Mouse (Mus musculus) stomach, adult 2 months (tissue): ENCODE data around the gene Trim56. TPM values are rescaled to one million over a fixed set of nuclear protein-coding genes. Genes with fewer than 3 reads are reported as not detected.

Source experiments
- polyA plus RNA-seq: library from polyadenylated mRNA; depleted of rRNA; stranded (reverse); fragments of >200 nt; gene quantifications from 2 replicates; pipeline ENCODE4 v1.2.3, GENCODE M21; 2012; rRNA removed

Trim56 gene
- 3.1 and 4.6 TPM in 2 replicates for polyA plus RNA-seq

DNA sequence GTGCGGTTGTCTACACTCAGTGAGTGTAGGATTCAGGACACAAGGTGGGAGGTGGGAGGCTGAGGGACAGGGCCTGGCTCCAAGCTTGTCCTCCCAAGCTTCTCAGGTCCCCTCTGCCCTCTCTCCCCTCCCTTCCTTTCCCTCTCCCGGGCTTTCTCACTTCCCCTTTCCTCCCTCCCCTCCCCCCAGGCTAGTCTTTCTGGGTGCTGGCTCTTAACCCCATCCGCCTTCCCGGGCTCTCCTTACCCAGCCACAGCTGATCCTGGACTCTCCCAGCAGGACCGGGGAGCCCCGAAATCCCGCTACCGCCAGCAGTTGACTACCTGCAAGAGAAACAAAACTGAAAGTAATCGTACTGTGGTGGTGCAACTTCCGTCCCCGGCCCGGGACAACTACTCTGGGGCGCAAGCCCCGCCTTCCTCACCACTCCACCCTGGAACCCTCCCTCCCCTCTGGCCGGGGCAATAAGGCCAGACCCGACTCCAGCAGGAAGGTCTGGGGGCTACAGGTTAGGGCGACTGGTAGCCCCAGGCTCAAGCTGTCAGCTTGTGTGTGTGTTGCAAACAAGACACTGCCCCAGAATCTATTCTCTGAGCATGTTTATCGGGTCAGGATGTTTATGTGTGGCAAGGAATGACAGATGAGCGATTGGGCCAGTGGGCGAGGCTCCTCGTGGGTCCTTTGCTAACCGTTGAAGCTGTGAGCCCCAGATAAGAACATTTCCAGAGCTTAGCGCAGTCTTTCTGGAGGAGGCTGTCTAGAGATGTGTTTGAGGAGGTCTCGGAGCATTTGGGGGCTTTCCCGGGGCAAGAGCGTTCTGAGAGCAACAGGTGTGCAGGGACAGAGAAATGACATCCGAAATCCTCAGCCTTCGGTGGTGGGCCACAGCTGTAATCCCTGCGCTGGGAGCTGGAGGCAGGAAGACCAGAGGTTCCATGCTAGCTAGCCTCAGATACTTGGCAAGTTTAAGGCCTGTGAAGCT lies at the start of gene Trim56:
Trim56 (minus strand) TSS at position 344 of the 982 bp plus-strand sequence.

GRCm38 (mm10) chr5:137149272-137149882 lies 33.4 kb upstream of the Trim56 start, which contains the start of gene Muc3:
Gene Muc3 (minus strand): TSS chr5:137149322.

DNA sequence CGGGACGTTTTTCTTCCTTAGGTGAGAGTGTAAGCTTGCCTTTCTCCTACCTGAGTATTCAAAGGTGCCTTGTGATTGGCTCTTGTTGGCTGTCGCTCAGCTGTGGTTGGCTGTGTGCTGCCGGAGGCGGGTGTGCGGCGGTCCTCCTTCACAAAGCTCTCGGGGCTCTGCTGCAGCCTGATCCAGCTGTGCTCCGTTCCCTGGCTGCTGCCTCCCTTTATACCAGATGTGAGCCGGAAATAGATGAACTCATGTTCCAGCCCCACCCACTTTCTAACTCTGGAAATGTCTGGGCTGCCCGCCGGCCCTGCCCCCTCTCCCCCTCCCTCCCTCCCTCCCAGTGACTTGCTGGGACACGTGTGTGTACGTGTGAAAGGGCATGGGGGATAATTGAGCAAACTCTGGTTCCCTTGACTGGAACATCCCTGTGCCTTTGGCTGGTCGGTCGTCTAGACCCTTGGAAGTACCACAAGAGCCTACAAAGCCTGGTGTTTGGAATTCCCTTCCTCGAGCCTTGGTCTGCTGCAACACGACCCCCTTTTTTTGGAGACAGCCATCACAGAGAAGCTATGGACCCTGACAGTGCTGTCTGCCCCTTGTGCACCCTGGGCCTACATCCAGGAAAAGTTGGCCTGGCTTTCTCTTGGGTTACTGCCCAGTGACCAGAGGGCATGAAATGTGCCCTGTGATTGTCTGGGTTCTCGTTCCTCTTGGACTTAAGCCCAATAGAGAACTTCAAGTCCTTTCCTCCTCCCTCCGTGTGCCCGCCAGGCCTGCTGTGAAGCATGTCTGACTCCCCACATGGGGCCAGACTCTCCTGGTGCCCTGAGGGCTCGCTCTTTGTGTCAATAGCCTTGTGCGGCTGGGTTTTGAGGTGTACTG lies 43.7 kb downstream of the Trim56 start, which contains the start of gene Serpine1:
Serpine1 (minus strand) TSS at position 190 of the 882 bp plus-strand sequence.

Other genes with a start within 250 kb of the Trim56 start
- 0.16 and 0.34 TPM in 2 replicates for gene Col26a1, start 233.0 kb downstream of the Trim56 start, polyA plus RNA-seq
- 2.9 TPM in 2 replicates for gene Ift22, start 208.1 kb downstream of the Trim56 start, polyA plus RNA-seq
- gene Fis1, start 162.9 kb downstream of the Trim56 start, polyA plus RNA-seq: 99.0 and 123 TPM in 2 replicates
- 3.0 and 3.8 TPM in 2 replicates for gene Cldn15, start 149.6 kb downstream of the Trim56 start, polyA plus RNA-seq
- gene Plod3, start 129.2 kb downstream of the Trim56 start, polyA plus RNA-seq: 24.0 and 28.8 TPM in 2 replicates
- gene Znhit1, start 128.2 kb downstream of the Trim56 start, polyA plus RNA-seq: 68.0 and 87.7 TPM in 2 replicates
- 0.75 and 1.5 TPM in 2 replicates for gene Vgf, start 89.8 kb downstream of the Trim56 start, polyA plus RNA-seq
- 39.9 and 51.1 TPM in 2 replicates for gene Ap1s1, start 70.1 kb downstream of the Trim56 start, polyA plus RNA-seq
- gene Serpine1, start 43.9 kb downstream of the Trim56 start, polyA plus RNA-seq: 0.74 and 2.6 TPM in 2 replicates
- gene Muc3, start 33.1 kb upstream of the Trim56 start, polyA plus RNA-seq: 0.08 and 0.14 TPM in 2 replicates
- gene Muc3a, start 96.2 kb upstream of the Trim56 start, polyA plus RNA-seq: 0.66 and 1.4 TPM in 2 replicates
- 4.7 and 6.0 TPM in 2 replicates for gene Ache, start 171.3 kb upstream of the Trim56 start, polyA plus RNA-seq
- gene Ufsp1, start 178.4 kb upstream of the Trim56 start, polyA plus RNA-seq: 12.6 and 15.1 TPM in 2 replicates
- gene Srrt, start 191.5 kb upstream of the Trim56 start, polyA plus RNA-seq: 78.2 and 78.7 TPM in 2 replicates
- gene Trip6, start 198.2 kb upstream of the Trim56 start, polyA plus RNA-seq: 25.8 and 29.0 TPM in 2 replicates
- 11.6 and 13.8 TPM in 2 replicates for gene Slc12a9, start 217.4 kb upstream of the Trim56 start, polyA plus RNA-seq
- 10.5 and 12.4 TPM in 2 replicates for gene Ephb4, start 233.9 kb upstream of the Trim56 start, polyA plus RNA-seq